Mouse (Mus musculus) gastrocnemius, adult 8-10 months (tissue): ENCODE data around the gene Gucy2d. TPM values are rescaled to one million over a fixed set of nuclear protein-coding genes. Genes with fewer than 3 reads are reported as not detected.

Experiments used
- DNase-seq, 2 experiments: peaks; one replicate each; pipeline ENCODE4 v3.0.0; 2022; ENCODE audit warnings: low spot score in 2 of 2
- total RNA-seq, 4 experiments: library from RNA; stranded (reverse); gene quantifications; 2 replicates each; pipeline ENCODE4 v1.2.4; 2022

Gene Gucy2d
- total RNA-seq, 4 experiments from 2014 or later: 0.17 TPM; not detected in 3

DNA sequence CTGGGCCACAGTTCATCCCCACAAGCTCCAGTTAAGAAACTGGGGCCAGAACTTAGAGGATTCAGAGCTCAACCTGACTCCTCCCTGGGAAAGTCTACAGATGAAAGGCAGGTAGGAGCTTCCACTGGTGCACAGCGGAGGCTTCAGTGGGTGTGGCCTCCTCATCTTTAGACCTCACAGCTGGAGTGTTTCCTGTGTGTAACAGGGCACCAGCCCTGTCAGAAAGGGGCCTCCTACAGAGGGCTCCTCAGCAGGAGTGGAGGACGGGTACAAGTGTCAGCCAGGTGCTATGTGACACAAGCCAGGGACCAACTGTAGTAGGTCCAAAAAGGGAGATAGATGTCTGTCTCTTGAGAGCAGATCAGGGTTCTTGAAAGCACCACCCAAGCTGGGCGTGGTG, 73.0 kb downstream of the Gucy2d start:
- DNase-seq: no peak

GRCm38 (mm10) chr7:98522576-98522975, 82.4 kb downstream of the Gucy2d start:
- DNase-seq: peak in 1 of 2 experiments; percentile 39

DNA sequence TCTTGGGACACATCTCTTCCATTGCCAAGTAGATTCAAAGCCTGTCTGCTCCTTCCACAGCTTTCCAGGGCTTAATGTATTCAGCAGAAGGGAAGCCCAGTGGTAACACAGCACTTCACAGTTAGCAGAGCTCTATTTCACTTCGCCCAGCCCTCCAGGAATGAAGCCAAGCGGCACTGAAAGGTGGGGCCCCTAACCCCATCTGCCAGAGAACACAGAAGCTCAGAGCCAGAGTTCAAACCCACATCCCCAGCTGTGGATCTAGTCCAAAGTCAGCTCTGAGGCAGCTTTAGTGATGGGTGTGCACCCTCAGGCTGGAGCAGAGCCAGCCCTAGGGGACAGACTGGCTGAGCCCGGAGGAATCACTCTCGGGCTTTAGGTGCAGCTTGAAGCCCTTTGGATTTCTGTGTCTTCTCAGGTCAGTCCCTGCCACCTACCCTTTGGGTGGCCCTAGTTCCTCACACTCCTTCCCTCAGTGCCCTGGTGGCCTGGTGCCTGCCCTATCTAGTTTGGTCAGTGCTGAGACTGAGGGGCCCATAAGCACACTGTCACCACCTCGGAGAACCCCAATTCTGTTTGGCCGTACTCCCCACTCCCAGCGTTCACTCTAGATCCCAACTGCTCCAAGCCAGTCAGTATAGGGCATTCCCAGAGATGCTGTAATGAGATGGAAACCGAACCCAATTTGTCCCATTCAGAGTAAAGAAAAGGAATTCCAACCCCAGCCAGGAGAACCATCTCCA, 83.0 kb downstream of the Gucy2d start:
- peak in 1 of 2 experiments; percentile 48 for DNase-seq

- DNase-seq: peak in 1 of 2 experiments; percentile 32
Observed at GRCm38 (mm10) chr7:98523813-98524361, 83.7 kb downstream of the Gucy2d start.

- no peak for DNase-seq
Observed at GRCm38 (mm10) chr7:98524401-98524800, 84.2 kb downstream of the Gucy2d start.

- no peak for DNase-seq
Observed at GRCm38 (mm10) chr7:98524869-98525699, 84.9 kb downstream of the Gucy2d start.

Other genes with a start within 250 kb of the Gucy2d start
- gene B3gnt6, start 240.9 kb upstream of the Gucy2d start, total RNA-seq: not detected
- gene Acer3, start 119.2 kb upstream of the Gucy2d start, total RNA-seq: 1 to 10 TPM; 1.8 to 4.5 (median 2.9) TPM
- gene Tsku, start 79.1 kb upstream of the Gucy2d start, total RNA-seq: 1 to 10 TPM in 2 of 4 experiments, under 1 TPM in 2; 0.73 to 1.9 (median 1.1) TPM
- 1 to 10 TPM; 2.4 to 6.1 (median 2.9) TPM for gene Lrrc32, start 48.9 kb downstream of the Gucy2d start, total RNA-seq
- gene Emsy, start 216.4 kb downstream of the Gucy2d start, total RNA-seq: 10 to 100 TPM; 14.1 to 16.4 (median 14.5) TPM